Mouse (Mus musculus) monocyte, adult 2 months (primary cell): Measurements from ENCODE around the gene Tm9sf4.

Experiments
- DNase-seq, 2 experiments: peaks; one replicate each; pipeline ENCODE4 v3.0.0; 2022; ENCODE audit warnings: low spot score in 2 of 2, low read depth in 1 of 2

Tm9sf4 gene

DNA sequence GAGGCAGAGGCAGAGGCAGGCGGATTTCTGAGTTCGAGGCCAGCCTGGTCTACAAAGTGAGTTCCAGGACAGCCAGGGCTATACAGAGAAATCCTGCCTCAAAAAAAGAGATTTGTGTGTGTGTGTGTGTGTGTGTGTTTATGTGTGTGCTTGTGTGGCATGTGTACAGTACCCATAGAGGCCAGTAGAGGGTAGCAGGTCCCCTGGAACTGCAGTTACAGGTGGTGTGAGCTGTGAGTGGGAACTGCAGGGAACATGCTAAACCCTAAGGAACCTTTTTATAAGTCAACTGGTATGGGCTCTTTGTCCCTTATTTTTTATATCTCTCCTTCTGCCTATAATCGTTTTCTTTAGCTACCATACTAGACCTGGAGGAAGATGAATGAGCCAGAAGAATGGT is 3.8 kb upstream of the Tm9sf4 start:
- no peak for DNase-seq

DNA sequence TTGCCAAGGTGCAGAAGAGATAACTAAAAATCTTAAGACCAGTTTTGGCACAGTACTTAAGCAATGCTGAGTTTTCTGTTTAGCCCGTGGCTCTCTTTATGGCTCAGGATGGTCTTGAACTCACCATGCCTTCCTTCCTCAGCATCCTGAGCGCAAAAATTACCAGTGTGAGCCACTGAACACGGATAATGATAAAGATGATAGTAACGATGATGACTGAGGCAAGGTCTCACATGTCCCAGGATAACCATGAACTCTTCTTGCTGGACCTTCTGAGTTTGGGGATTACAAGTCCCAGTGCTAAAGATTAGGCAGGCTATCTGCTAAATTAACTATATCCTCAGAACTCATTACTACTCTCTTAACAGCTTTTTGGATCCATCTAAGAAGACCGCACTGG is 970 bp upstream of the Tm9sf4 start:
- DNase-seq = no peak

DNA sequence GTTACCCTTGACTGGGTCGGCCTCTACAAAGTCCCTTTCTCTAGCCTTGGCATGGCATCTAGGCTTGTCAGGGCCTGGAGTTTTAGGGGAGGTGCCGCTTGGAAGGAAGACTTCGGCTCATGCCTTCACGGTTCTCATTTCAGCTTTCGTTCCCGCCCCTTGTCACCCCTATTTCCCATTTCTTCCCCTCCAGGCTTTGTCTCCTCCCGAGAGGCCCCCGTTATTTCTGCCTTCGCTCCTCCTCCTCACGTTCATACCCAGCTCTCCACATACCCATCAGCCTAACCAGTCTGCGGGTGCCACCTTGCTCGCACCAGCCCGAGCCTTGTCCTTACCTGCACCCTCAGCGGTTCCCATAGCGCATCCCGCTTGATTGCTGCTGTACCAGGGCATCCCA is 579 bp downstream of the Tm9sf4 start:
- no peak for DNase-seq

DNA sequence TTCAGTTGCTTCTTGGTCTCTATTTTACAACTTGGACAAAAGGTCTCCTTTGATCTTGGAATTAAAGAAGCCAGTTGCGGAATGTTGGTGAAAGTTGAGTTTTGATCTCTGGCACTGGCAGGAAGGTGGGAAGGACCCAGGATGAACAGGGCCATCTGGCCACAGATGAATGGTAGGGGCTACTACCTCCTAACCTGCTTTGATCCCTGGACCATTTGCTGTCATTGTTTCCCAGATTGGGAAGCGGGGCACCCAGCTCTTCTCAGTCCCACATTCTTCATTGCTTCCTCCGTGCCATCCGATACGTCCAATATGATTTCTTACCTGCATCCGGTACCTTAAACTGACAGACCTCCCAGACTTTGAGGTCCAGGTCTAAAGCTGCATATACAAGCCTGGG is 6.0 kb downstream of the Tm9sf4 start:
- no peak for DNase-seq

DNA sequence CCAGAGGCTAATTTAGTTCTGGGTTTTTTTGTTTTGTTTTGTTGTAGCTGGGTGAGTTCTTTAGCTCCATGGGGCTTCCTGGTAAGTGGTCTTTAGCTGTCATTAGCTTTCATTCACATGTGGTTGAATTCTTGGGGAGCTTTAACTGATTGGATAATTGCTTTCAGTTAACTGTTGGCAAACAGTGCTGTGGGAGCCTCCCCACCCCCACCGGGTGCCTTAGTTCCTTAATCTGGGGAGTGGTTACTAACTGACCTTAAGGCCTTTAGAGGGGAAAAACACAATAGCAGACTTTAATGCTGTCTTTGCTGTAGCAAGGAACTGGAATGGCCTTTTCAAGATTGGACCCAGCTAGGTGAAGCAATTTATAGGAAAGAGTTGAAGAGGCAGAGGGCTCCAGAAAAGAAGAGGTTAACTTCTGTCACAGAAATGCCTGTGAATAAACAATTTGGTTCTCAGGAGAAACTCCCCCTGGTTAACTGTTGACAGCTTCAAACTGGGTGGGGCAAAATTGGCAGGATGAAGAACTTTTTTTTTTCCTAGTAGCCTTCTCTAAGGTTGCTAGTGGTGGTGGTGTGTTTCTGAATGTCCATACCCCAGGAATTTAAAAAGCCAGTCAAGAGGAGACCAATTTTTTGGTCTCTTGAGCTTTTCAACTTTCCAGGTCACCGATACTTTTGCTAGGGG is 7.2 kb downstream of the Tm9sf4 start:
- DNase-seq = peak; percentile 78 to 82

DNA sequence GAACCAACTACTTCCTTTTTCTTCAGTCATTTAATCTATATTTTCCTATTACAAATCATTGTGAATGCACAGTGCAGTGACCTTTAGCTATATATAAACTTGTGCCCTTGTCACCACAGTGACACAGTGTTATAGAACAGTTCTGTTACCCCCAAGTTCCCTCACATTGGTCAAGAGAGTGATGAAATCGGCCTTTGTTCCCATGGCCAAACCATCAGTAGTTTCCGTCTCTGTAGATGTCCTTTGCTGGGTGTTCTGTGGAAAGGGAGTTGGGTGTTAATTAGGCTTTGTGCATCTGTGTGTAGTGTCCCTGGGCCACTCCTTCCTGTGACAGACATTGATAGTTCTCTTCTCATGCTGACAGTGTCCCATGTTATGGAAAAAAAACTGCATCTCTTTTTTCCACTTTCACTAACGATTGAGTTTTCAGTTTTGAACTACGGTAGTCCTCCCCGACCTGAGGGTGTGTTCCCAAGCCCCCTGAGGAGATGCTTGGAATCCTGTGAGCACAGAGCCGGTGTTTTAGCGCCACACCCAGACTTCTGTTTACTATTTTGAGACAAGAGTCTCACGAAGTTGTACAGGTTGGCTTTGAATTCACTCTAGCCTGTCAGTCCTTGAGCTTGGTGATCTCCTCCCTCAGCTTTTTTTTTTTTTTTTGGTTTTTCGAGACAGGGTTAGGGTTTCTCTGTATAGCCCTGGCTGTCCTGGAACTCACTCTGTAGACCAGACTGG is 9.6 kb downstream of the Tm9sf4 start:
- peak; percentile 70 to 77 for DNase-seq

DNA sequence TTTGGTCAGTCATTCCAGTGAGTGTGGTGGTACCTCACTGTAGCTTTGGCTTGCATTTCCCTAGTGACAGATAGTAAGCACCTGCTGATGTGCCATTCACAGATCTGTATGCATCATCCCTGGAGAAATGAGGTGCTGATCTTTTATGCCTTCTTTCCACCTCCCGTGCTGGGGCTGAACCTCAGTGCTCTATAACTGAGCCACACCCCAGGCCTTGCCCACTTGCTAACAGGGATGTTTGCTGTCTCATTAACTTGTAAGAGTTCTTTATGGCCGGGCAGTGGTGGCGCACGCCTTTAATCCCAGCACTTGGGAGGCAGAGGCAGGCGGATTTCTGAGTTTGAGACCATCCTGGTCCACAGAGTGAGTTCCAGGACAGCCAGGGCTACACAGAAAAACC is 10.9 kb downstream of the Tm9sf4 start:
- DNase-seq = no peak

DNA sequence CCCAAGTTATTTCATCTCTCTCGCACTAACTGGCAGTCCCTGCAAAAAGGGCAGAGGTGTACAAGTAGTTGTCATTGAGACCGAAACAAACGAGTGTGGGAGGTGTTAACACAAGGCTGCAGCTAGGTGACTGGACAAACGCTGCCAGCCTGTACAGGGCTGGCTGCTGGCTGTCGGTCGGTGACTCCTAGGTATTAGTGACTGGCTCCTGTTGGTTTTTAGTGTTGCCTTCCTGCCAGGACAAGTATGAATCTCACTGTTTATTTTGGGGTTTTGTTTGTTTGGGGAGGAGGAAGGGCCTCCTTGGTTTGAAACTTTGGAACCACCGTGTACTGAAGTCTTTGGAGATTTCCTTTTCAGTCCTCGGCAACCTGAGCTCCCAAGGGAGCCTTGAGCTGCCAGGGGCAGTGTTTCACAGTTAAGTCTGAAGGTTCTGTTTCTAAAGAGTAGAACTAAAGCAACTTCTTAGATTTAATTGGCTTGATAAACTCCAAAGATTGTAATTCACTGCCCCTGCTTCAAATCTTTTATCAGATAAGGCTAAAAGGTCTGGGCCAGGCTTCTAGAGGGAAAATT is 15.0 kb downstream of the Tm9sf4 start:
- DNase-seq = no peak

DNA sequence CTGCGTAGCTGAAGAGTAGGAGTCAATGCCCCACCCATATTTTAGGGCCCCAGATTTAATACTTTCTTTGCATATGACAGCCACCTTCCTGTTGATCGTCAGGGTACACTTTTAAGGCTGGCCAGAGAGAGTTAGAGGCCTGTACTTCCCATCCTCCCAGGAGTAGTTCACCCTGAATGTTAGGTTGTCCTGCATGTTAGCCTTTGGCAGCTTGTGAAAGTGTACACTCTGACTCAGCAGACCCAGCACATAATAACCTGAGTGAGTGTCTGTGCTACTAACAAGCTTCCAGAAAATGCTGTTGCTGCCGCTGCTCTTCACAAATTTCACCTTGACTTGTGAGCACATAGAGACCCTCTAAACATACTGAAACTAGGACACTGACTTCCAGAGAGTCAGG is 16.1 kb downstream of the Tm9sf4 start:
- no peak for DNase-seq

DNA sequence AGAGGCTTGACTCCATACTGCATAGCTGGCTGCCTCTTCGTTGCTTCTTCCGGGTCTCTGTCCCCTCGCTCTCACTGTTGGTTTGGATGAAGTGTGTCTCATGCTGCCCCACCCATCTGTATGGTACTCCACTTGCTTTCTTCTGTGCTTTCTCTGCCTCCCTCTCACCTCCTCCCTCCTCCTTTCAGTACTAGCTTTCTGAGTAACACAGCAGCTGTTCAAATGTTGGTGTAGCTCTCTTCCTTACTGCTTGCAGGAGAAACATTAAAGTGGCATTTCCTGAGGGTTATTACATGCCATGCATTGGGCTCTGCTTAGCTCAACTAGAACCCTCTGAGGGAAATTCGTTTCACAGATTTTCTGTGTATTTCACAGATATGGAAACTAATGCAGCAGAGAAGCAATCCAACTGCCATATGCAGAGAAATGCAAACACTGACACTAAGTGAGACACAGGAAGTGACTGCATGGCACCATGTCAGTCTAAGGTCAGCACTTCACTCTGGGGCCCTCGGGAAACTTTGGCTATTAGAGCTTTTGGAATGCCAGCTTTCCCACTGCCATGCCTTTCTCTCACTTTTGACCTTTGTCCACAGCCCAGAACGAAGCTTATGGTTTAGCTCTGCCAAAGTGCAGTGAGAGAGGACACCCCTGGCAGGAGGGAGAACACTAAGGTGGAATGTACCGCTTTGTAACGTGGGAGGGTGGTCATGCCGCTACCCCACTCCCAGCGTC is 18.2 kb downstream of the Tm9sf4 start:
- no peak for DNase-seq

DNA sequence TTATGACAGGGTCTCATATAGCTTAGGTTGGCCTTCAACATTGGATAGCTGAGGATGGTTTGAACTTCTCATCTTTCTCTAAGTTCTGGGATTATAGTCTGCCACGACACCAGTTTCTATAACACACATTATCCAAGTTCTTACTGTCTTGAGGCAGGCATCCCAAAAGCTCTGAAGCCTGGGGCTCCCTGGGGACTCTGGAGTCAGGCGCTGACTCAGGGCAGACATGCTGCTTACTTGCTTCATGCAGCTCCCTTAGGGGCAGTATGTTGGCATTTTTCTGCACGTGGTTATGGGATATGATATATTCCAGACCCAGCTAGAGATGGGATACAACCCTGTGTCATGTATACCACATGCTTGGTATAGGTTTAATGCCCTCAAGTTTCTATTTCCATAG is 18.9 kb downstream of the Tm9sf4 start:
- no peak for DNase-seq

DNA sequence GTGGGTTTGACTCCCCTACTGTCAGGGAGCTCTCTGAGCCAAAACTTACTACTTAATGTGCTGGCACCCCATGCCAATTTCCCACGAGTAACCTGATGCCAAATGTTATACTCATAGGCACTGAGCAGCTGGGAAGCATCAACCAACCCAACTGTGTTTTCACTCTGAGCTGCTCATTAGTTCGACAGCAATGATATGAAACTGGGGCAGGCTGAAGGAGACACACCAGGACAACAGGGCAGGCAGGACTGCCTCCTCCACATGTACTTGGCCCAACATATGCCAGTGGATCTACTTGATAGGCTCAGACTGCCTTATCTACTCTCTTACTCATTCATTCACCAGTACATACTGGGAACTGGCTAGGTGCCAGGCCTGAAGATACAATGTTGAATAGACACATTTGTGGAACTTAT is 25.1 kb downstream of the Tm9sf4 start:
- DNase-seq = no peak

DNA sequence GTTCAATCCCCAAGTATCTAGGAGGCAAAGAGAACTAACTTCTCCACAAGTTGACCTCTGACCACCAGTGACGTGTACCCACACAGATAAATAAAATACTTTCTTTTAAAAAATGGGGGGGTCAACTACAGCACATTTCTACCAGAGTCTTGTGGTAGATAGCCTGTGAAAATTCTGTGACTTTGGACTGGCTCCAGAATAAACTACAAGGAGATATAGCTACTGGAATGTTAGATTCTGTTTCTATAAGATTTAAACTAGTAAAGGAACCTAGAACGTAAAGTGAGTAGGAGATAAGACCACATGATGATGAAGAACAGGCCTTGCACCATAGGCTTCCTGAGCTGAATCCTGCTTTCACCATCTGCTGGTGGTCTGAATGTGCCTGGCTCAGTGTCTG is 26.7 kb downstream of the Tm9sf4 start:
- no peak for DNase-seq

DNA sequence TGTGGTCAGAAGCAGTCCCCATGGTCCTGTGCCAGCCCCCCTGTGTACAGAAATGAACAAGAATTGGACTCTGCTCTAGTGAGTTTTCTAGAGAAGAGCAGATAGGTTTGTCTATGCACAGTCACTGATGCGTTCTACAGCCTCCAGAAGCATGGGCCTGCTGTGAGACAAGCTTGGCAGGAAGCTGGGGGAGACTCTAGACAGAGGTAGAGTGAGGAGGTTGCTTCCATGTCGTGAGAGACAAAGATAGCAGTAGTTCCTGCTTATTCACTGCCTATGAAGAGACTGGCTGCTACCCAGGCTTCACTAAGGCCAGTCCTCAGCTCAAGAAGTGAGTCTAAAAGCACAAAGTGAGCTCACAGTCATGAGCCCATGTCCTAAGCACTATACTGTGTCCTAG is 30.1 kb downstream of the Tm9sf4 start:
- DNase-seq = no peak

DNA sequence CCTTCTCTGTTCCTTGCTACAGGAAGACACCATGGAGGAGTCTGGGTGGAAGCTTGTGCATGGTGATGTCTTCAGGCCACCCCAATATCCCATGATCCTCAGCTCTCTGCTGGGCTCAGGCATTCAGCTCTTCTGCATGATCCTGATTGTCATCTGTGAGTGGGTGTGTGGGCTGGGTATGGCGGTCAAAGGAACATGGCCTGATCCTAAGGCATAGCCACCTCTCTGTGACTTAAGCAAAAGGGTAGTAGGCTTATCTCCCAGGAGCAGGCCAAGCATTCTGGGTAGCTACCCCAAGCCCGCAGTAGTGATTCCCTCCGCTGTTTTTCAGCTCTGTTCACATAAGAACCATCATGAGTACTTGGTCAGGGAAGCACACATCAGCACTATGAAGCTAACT is 33.2 kb downstream of the Tm9sf4 start:
- no peak for DNase-seq

DNA sequence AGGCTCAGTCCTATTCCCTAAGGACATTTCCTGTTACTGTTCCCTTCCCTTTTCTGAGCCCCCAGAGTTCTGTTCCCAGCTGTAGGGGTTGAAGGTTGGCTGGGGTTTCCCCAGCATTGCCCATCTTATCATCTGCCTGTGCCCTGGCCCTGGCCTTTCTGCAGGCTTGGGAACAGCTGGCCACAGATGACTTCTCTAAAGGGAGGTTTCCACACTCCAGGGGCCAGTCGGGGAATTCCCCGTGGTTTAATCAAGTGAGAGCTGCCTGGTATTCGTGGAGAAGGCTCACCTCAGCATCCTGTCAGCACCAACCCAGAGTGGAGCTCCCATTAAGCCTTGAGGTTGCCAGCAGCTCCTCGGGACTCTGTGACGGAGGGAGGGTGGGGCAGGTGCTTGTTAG is 37.4 kb downstream of the Tm9sf4 start:
- peak in 1 of 2 experiments; percentile 51 for DNase-seq

DNA sequence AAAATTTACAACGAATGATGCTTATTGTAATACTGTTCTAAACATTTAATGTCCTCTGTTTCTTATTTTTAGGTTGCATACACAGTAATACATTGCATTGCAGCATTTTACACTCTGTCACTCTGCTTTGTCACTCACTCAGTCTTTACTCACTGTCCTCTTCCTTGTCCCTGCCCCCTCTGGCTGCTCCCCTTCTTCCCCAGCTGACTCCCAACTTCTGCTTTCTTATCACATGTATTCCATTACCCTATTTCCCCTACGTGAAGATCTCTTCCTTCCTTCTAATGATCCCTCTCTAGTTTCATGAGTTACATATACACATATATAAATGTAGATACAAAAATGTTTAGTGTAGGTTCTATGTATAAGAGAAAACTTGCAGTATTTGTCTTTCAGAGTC is 38.0 kb downstream of the Tm9sf4 start:
- DNase-seq = no peak

DNA sequence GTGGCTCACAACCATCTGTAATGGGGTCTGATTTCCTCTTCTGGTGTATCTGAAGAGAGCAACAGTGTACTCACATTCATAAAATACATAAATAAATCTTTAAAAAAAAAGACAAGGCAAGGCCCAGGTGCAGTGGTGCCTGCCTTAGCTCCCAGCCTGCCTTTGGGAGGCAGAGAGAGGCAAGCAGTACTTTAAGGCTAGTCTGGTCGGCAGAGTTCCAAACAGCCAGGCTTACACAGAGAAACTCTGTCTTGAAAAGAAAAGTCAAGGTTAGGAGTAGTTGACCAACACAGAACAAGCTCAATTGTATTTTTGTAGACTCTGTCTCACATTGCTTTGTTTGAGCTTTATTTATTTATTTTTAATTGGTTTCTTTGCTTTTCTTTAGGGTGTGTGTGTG is 41.7 kb downstream of the Tm9sf4 start:
- no peak for DNase-seq

DNA sequence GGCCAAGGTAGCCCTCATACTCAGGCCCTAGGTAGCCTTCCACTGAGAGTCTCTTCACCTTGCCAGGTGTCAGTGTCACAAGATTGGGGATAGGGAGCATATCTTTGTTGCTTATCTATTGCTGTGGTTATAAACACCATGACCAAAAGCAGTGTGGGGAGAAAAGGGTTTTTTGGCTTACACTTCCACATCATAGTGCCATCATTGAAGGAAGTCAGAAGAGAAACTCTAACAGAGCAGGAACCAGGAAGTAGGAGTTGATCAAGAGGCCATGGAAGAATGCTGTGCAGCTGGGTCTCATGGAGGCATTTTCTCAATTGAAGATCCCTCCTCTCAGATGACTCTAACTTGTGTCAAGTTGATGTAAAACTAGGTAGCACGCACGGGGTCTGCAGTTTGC is 47.0 kb downstream of the Tm9sf4 start:
- DNase-seq = no peak

DNA sequence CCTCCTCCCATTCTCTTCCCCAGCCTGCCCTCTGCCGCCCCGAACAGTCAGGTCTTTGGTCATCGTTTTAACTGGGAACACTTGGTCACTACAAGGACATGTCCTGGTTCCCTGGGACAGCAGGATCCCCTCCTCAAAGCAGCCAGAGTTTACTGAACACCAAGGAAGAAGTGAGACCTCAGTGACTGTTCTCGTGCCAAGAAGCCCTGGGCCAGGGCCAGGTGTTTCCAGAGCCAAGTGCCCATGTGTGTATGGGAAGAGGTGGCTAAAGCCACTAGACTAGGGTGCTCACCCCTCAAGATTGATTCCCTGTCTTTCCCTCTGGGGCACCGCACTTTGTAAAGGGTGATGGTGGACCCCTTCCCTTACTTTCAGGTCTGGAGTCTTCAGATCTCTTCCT is 48.2 kb downstream of the Tm9sf4 start:
- no peak for DNase-seq

DNA sequence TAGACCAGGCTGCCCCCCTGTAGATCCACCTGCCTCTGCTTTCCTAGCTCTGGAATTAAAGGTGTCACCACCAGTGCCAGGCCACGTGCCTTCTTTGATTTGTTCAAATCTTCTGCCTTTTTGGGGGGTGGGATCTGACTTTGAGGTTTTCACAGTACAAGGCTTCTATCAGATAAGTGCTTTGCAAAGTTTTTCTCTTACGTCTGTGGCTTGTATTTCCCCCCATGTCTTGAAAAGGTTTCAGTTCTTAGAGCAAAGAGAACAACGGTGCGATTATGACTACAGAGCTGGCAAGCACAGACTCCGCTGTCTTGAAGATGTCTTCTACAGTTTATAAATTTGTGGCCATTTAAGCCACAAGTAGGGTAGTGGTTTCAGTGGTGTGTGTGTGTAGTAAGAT is 50.3 kb downstream of the Tm9sf4 start:
- no peak for DNase-seq

DNA sequence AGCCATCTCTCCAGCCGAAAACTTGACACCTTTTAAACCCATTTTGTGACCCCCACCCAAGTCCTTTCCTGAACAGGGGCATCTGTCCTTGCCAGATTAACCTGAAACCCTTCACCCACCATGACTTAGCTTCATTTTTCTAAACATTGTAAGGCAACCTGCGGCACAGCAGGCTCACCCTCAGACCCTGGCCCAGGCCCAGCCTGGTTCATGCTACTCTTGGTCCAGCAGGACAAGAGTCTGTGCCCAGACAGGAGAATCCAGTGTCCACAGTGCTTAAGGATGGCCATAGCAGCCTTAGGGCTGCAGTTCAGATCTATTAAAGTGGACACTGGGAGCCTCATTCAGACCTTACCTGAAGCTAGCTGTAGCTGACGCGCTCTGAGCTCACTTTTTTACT is 52.2 kb downstream of the Tm9sf4 start:
- DNase-seq = no peak
